Mouse (Mus musculus) layer of hippocampus, postnatal 36 days (tissue): ENCODE results near the gene Ly75. TPM values are rescaled to one million over a fixed set of nuclear protein-coding genes. Genes with fewer than 3 reads are reported as not detected.
A peak's percentile ranks its signal among the peaks of the same experiment; 100 is the strongest.

Source experiments
- DNase-seq, 2 experiments: peaks; one replicate each; pipeline ENCODE4 v3.0.0; 2022
- total RNA-seq, 2 experiments: library from RNA; stranded (reverse); gene quantifications; 2 replicates each; pipeline ENCODE4 v1.2.3; 2021

The Ly75 gene
- total RNA-seq, 2 experiments from 2014 or later, result 0.95 to 1.3 TPM

- DNase-seq, result no peak
Observed at GRCm38 (mm10) chr2:60322031-60322726, 60.9 kb downstream of the Ly75 start.

GRCm38 (mm10) chr2:60303796-60304195 lies 79.3 kb downstream of the Ly75 start:
- DNase-seq, result no peak

GRCm38 (mm10) chr2:60299323-60299722 lies 83.8 kb downstream of the Ly75 start:
- no peak for DNase-seq

GRCm38 (mm10) chr2:60298266-60298665 lies 84.8 kb downstream of the Ly75 start:
- DNase-seq, result no peak

- no peak for DNase-seq
Observed at GRCm38 (mm10) chr2:60291381-60291780, 91.7 kb downstream of the Ly75 start.

GRCm38 (mm10) chr2:60289451-60289850 lies 93.7 kb downstream of the Ly75 start:
- no peak for DNase-seq

GRCm38 (mm10) chr2:60288606-60289005 lies 94.5 kb downstream of the Ly75 start:
- no peak for DNase-seq

- no peak for DNase-seq
Observed at GRCm38 (mm10) chr2:60285107-60285617, 97.9 kb downstream of the Ly75 start.

GRCm38 (mm10) chr2:60284467-60284821 lies 98.7 kb downstream of the Ly75 start, which contains the start of gene Cd302:
Gene Cd302, minus strand, starts transcription at chr2:60284488.
- no peak for DNase-seq

- peak; percentile 62 to 74 for DNase-seq
Observed at GRCm38 (mm10) chr2:60283751-60284466, 99.2 kb downstream of the Ly75 start.

GRCm38 (mm10) chr2:60283208-60283750 lies 99.8 kb downstream of the Ly75 start:
- DNase-seq, result no peak

GRCm38 (mm10) chr2:60282625-60283024 lies 100.5 kb downstream of the Ly75 start:
- no peak for DNase-seq

GRCm38 (mm10) chr2:60278627-60279026 lies 104.5 kb downstream of the Ly75 start:
- DNase-seq, result no peak

- DNase-seq, result no peak
Observed at GRCm38 (mm10) chr2:60269856-60270479, 113.1 kb downstream of the Ly75 start.

- no peak for DNase-seq
Observed at GRCm38 (mm10) chr2:60267567-60267966, 115.5 kb downstream of the Ly75 start.

GRCm38 (mm10) chr2:60260621-60261350 lies 122.3 kb downstream of the Ly75 start:
- no peak for DNase-seq

GRCm38 (mm10) chr2:60259186-60259585 lies 123.9 kb downstream of the Ly75 start:
- no peak for DNase-seq

GRCm38 (mm10) chr2:60256751-60257150 lies 126.4 kb downstream of the Ly75 start:
- no peak for DNase-seq

GRCm38 (mm10) chr2:60253506-60253905 lies 129.6 kb downstream of the Ly75 start:
- DNase-seq, result no peak

GRCm38 (mm10) chr2:60252782-60253181 lies 130.3 kb downstream of the Ly75 start:
- no peak for DNase-seq
